12 mouse cellular contexts compared by ENCODE assay signal in the genomic region with DNA sequence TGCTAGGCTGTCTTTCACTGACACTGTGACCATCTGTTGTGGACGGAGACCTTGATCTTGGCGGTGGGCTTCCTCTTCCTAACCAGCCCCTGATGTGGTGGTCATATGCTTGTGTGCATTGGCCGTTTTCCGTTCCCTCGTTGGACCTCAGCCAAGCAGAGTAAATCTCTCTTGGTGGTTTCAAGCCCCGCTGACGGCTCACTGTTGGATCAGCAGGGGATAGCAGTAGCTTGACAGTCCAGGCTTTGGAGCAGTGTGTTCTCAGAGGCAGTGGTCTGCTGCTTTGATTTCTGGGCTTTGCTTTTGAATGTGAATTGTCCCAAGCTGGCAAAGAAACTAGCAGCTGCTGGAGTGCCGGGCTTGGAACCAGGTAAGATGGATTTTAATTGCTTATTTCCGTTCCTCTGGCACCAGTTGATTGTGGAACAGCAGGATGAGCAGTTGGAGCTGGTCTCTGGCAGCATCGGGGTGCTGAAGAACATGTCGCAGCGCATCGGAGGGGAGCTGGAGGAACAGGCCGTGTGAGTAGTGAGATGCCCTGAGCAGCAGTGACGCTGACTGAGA. TPM values are rescaled to one million over a fixed set of nuclear protein-coding genes. Genes with fewer than 3 reads are reported as not detected.
DNase-seq lines count a peak whose midpoint lies in the region; ATAC-seq and TF ChIP-seq lines count a peak whose summit lies in the region.
"Had no signal": no experiment of that assay in that cellular context is flagged by ENCODE, and none has a peak within 500 bp of the region (broad histone marks: within the 10 kb centered on the region; RNA-seq: fewer than 3 reads in every experiment).

No protein-coding gene starts in this region.

- CTCF ChIA-PET in Patski (lab: Charles Lee): interaction anchor here (1.1 kb wide), 1 partner anchor 33 kb away, joined by 3 read pairs; no protein-coding TSS in a partner anchor

- peak; percentile 31 for ATAC-seq in Patski
- ATAC-seq in granulocyte monocyte progenitor cell, adult 5-6 weeks (replicated peaks; ENCODE audit: poor library complexity, severe bottlenecking): no peak
- ATAC-seq: lung, postnatal 0 days had no signal

- in situ Hi-C loops in Patski (cut with MboI; ENCODE audit: low pct_unique_long_range_greater_than_20kb): no loop called here

- no peaks in the 10 kb centered on the region for H3K27me3 ChIP-seq in Patski

- POLR2A ChIA-PET in Patski (lab: Charles Lee): no interaction called here

- DNase-seq in kidney, postnatal 10 days: peak; percentile 60
- DNase-seq in kidney, postnatal 36 days: no peak
- peak; percentile 24 for DNase-seq in 416B (ENCODE audit: low read depth)
- DNase-seq in Patski (ENCODE audit: low read depth, low spot score): no peak
- DNase-seq in layer of hippocampus, adult 8-10 months (ENCODE audit: low spot score in 2 of 2): peak; percentile 80 to 83
- DNase-seq in left cerebral cortex, adult 11 months (ENCODE audit: low spot score): no peak
- DNase-seq: adrenal gland, adult 8-10 months; gastrocnemius, postnatal 10 days; heart, postnatal 4 days; thymus, postnatal 4 days had no signal

- no peak for TF ChIP-seq CTCF in Patski (IDR thresholded peaks at IDR 0.05)

RNA-seq across cellular contexts. Expression of a gene that starts 34.4 kb away (rescaled TPM):
- 52.1 TPM for polyA plus RNA-seq in Patski (2021)
- 100 to 1,000 TPM; 102 to 126 (median 112) TPM for total RNA-seq in layer of hippocampus, adult 8-10 months (2022)
- 43.5 and 45.7 TPM in 2 replicates for total RNA-seq in granulocyte monocyte progenitor cell, adult 5-6 weeks (2014; fragmentation: Nextera tagmentation)
- 36.5 and 48.2 TPM in 2 replicates for total RNA-seq in granulocyte monocyte progenitor cell, adult 5-6 weeks (2017)

RNA-seq across cellular contexts. Expression of a gene that starts 46.3 kb away (rescaled TPM):
- polyA plus RNA-seq in Patski (2021): 28.4 TPM
- 1 to 10 TPM; 4.1 to 7.0 (median 4.9) TPM for total RNA-seq in layer of hippocampus, adult 8-10 months (2022)
- total RNA-seq in granulocyte monocyte progenitor cell, adult 5-6 weeks (2014; fragmentation: Nextera tagmentation): 4.7 and 4.8 TPM in 2 replicates
- 3.6 and 4.1 TPM in 2 replicates for total RNA-seq in granulocyte monocyte progenitor cell, adult 5-6 weeks (2017)

RNA-seq across cellular contexts. Expression of a gene that starts 51.4 kb away (rescaled TPM):
- polyA plus RNA-seq in Patski (2021): 75.8 TPM
- 10 to 100 TPM in 1 of 4 experiments, 1 to 10 TPM in 3; 6.8 to 10.1 (median 8.1) TPM for total RNA-seq in layer of hippocampus, adult 8-10 months (2022)
- total RNA-seq in granulocyte monocyte progenitor cell, adult 5-6 weeks (2014; fragmentation: Nextera tagmentation): 2.5 TPM in 1 of 2 replicates, not detected in the other
- 0.13 TPM in 1 of 2 replicates, not detected in the other for total RNA-seq in granulocyte monocyte progenitor cell, adult 5-6 weeks (2017)

Comparison
In these comparisons a context has a peak if more than half of its experiments do, and no peak if none do; other contexts are left out.
1. DNase-seq: peak in kidney, postnatal 10 days (single experiment), 416B (single experiment) and layer of hippocampus, adult 8-10 months (2 of 2); none in kidney, postnatal 36 days (0 of 2), Patski (single experiment) and left cerebral cortex, adult 11 months (single experiment).